Mouse (Mus musculus) bone marrow macrophage, adult 2 months (primary cell): ENCODE measurements around the gene Dpf3.

Experiments used
- CTCF ChIP-seq: IDR thresholded peaks from 2 replicates; pipeline ENCODE4 v1.5.1; 2012; ENCODE audit warnings: low read depth, mild to moderate bottlenecking, low read length, moderate library complexity
- POLR2A ChIP-seq: IDR thresholded peaks from 2 replicates; pipeline ENCODE4 v1.6.1; 2012; ENCODE audit warnings: mild to moderate bottlenecking, low read depth, low read length, borderline replicate concordance

- no peak for TF ChIP-seq CTCF
- TF ChIP-seq POLR2A = no peak
These were observed 36.8 kb upstream of the Dpf3 start for GRCm38 (mm10) chr12:83524329-83524728.
